Mouse (Mus musculus) skeletal muscle tissue, adult 2 months (tissue): ENCODE measurements around the gene Scgb2b17.
"Not testable (repeated sequence)": the region's sequence is repeated elsewhere in the genome, so short reads cannot be mapped to it uniquely, and the experiment has no call there.

Experiments
- DNase-seq: peaks from one replicate; pipeline ENCODE4 v3.0.0-alpha.2; 2012; ENCODE audit warnings: low read depth, low spot score

Gene Scgb2b17

GRCm38 (mm10) chr7:33056461-33056860 lies at the start of gene Scgb2b17:
TSS of gene Scgb2b17 (minus strand) at chr7:33056561.
- DNase-seq, result not testable (repeated sequence)

GRCm38 (mm10) chr7:33063149-33063548 lies 6.8 kb upstream of the Scgb2b17 start, which contains the start of gene Scgb1b17:
TSS of gene Scgb1b17 (plus strand) at chr7:33063449.
- not testable (repeated sequence) for DNase-seq
